Mouse (Mus musculus) stomach, embryonic 15.5 days (tissue): ENCODE measurements around the gene Rdh16f1. TPM values are rescaled to one million over a fixed set of nuclear protein-coding genes. Genes with fewer than 3 reads are reported as not detected.
A peak's percentile ranks its signal among the peaks of the same experiment; 100 is the strongest.

Experiments used
- ATAC-seq: fragments of 200-750 bp; cut with Nextera tagmentation; 2 replicates; pipeline ENCODE4 v1.8.0; 2017; ENCODE audit warnings: low read depth, moderate number of reproducible peaks, moderate TSS enrichment; ENCODE audit not compliant: insufficient read depth, low FRiP score
- H3K27ac ChIP-seq: fragments of 300-500 bp; sonication (generic); 2 replicates; pipeline ENCODE4 v1.5.1; 2015; ENCODE audit warnings: mild to moderate bottlenecking, inconsistent platforms
- H3K27me3 ChIP-seq: fragments of 300-500 bp; sonication (generic); replicated peaks from 2 replicates; pipeline ENCODE4 v1.6.1; 2015; ENCODE audit warnings: inconsistent platforms
- H3K36me3 ChIP-seq: fragments of 300-500 bp; sonication (generic); 2 replicates; pipeline ENCODE4 v1.6.1; 2015; ENCODE audit warnings: inconsistent platforms
- H3K4me1 ChIP-seq: fragments of 300-500 bp; sonication (generic); 2 replicates; pipeline ENCODE4 v1.6.1; 2015; ENCODE audit warnings: inconsistent platforms
- H3K4me2 ChIP-seq: fragments of 300-500 bp; sonication (generic); 2 replicates; pipeline ENCODE4 v1.6.1; 2015; ENCODE audit warnings: mild to moderate bottlenecking, inconsistent platforms
- H3K4me3 ChIP-seq: fragments of 300-500 bp; sonication (generic); replicated peaks from 2 replicates; pipeline ENCODE4 v1.5.1; 2015; ENCODE audit warnings: inconsistent platforms
- H3K9ac ChIP-seq: fragments of 300-500 bp; sonication (generic); 2 replicates; pipeline ENCODE4 v1.6.1; 2015; ENCODE audit warnings: inconsistent platforms
- H3K9me3 ChIP-seq: fragments of 300-500 bp; sonication (generic); 2 replicates; pipeline ENCODE4 v1.6.1; 2016; ENCODE audit warnings: inconsistent platforms
- WGBS: fragments of 180-500 bp; shearing (Covaris S2); methylation state at CpG from one replicate; pipeline ENCODE4 v1.1.7; 2015; 5-methylcytosine and 5-hydroxymethylcytosine counted together
- polyA plus RNA-seq: library from polyadenylated mRNA; unstranded; fragments of >200 nt; fragmentation: Nextera tagmentation; extraction: Ambion mirVana; gene quantifications from 2 replicates; pipeline ENCODE4 v1.2.1, GENCODE M21; 2015

Rdh16f1 gene
- polyA plus RNA-seq, result not detected in 2 replicates

DNA sequence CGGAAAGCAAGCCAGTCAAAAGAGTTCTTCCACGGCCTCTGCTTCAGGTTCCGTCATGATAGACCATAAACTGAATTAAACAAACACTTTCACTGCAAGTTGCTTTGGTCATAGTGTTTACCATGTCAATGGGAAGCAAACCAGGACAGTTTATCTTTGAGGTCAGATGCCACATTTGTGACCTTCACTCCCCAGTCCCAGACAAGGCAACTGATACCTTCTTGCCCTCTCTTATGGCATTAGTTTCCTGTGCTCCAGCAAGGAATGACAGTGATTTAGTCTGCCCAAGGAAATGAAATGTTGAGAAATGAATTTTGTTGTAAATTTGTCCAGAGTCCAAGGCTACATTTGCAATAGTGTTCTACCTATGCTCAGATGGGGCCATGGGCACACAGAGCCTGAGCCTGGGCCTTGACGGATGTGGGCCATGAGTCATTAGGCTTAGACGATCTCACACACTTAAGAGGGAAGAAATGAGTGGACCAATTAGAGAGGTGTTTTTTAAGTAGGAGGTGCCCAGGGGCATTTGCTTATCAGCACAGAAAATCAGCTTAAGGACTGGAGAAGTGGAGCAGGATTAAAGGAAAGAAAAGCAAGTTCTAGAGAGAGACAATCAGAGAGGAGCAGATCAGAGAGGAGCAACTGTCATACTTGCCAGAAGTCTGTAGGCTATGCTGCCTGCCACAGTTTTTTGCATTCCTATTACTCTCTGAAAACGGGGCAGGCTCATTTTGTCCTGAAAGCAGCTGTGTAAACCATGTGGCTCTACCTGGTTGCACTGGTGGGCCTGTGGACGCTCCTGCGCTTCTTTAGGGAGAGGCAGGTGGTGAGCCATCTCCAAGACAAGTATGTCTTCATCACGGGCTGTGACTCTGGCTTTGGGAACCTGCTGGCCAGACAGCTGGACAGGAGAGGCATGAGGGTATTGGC is at the start of gene Rdh16f1, which contains the start of gene Rdh1:
TSS of gene Rdh16f1 (plus strand) at position 607 of the 930 bp plus-strand sequence.
TSS of gene Rdh1 (plus strand) at position 541 of the 930 bp plus-strand sequence.
- ATAC-seq, result no peak
- WGBS, result 57% methylated on average over 9 of the region's 9 CpGs
- Histone ChIP-seq H3K9me3 (no peaks in the 10 kb centered on the region), H3K4me3 (no peak within 1 kb of the TSS), H3K27ac (no peak within 1 kb of the TSS), H3K4me2 (no peak within 1 kb of the TSS), H3K36me3 (no peaks in the 10 kb centered on the region), H3K27me3 (no peaks in the 10 kb centered on the region), H3K9ac (no peak within 1 kb of the TSS), H3K4me1 (0 out of 2 replicates have a peak, but pooled peaks cover 6% of the 10 kb centered on the region)

DNA sequence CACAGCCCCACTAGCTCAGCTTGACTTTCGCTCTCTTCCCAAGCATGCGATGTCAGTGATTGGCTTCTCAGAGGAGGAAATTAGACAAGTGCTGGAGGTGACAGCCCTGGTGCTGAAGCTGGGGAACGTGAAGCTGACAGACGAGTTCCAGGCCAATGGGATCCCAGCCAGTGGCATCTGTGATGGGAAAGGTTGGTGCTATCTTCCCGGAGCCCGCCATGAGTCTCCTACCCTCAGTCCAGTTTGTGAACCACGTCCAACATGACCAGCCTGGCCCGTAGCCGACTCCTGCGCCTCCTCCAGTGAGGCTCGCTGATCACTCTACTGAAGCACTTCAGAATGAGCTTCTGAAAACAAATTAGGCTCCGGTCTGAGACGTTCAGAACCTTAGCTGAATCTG is 49.3 kb upstream of the Rdh16f1 start:
- 77% methylated on average over 13 of the region's 13 CpGs for WGBS
- no peak for ATAC-seq
- H3K9me3 ChIP-seq, result no peaks in the 10 kb centered on the region
- H3K27ac ChIP-seq, result no peak overlapping the region
- H3K4me3 ChIP-seq, result no peak overlapping the region
- H3K4me2 ChIP-seq, result no peak overlapping the region
- no peak overlapping the region for H3K9ac ChIP-seq
- no peaks in the 10 kb centered on the region for H3K27me3 ChIP-seq
- H3K4me1 ChIP-seq, result no peaks in the 10 kb centered on the region
- no peaks in the 10 kb centered on the region for H3K36me3 ChIP-seq

GRCm38 (mm10) chr10:127712736-127713135 is 46.9 kb upstream of the Rdh16f1 start:
- no peak for ATAC-seq
- no peak overlapping the region for H3K9ac ChIP-seq
- no peaks in the 10 kb centered on the region for H3K36me3 ChIP-seq
- no peak overlapping the region for H3K4me3 ChIP-seq
- H3K4me2 ChIP-seq, result no peak overlapping the region
- no peak overlapping the region for H3K27ac ChIP-seq
- no peaks in the 10 kb centered on the region for H3K9me3 ChIP-seq
- 75% methylated on average over 6 of the region's 6 CpGs for WGBS
- no peaks in the 10 kb centered on the region for H3K4me1 ChIP-seq
- H3K27me3 ChIP-seq, result no peaks in the 10 kb centered on the region

DNA sequence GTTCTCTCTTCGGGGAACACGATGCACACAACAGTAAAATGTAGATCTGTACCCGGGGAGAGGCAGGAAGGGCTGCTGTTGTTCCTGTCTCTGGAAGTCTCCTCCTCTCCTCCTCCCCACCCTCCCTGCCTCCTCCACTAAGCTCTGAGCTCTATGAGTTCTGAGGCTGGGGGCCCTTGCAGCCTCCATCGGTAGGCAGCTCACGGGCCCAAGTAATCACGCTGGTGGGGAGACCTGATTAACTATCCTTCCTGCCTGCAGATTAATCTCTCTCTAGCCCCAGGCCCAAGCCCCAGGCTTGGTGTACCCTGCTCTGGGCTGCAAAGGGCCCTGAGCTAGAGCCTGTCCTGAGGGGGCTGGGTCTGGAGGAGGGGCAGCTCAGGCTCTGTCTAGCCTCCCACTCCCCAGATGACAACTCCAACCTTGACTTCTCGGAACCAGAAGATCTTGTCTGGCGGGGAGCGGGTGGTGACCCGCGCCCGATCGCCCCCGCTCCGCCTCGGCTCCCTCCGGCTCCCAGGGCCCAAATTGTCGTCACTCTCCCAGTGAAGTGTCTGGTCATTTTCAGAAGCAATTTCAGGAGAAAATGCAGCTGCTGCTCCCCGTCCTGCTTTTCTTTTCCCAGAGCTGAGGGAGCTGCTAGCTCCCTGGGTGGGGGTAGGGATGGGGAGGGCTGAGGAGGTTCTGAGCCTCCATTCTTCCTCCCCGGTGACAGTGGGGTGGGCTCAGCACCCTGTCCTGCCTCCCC is 37.7 kb upstream of the Rdh16f1 start:
- 0 out of 2 replicates have a peak overlapping the region, but pooled peaks have one; percentile 13 for H3K9ac ChIP-seq
- 16% methylated on average over 20 of the region's 20 CpGs for WGBS

GRCm38 (mm10) chr10:127724178-127724577 is 35.4 kb upstream of the Rdh16f1 start, which contains the start of gene Tac2:
TSS of gene Tac2 (plus strand) at chr10:127724478.
- peaks cover 18% of the 10 kb centered on the region for H3K4me1 ChIP-seq
- WGBS, result 74% methylated on average over 3 of the region's 3 CpGs
- H3K27me3 ChIP-seq, result no peaks in the 10 kb centered on the region; the same call in 1 of the 2 replicates
- no peak for ATAC-seq
- no peaks in the 10 kb centered on the region for H3K9me3 ChIP-seq
- no peaks in the 10 kb centered on the region for H3K36me3 ChIP-seq
- H3K9ac ChIP-seq, result no peak within 1 kb of the TSS
- no peak within 1 kb of the TSS for H3K4me3 ChIP-seq
- H3K4me2 ChIP-seq, result no peak within 1 kb of the TSS
- H3K27ac ChIP-seq, result no peak within 1 kb of the TSS

More for the DNA sequence above, 37.7 kb upstream of the Rdh16f1 start:
- H3K4me2 ChIP-seq, result peak overlapping the region; percentile 51
- ATAC-seq, result peak; percentile 62
- peaks cover 18% of the 10 kb centered on the region for H3K4me1 ChIP-seq
- no peaks in the 10 kb centered on the region for H3K27me3 ChIP-seq
- H3K4me3 ChIP-seq, result peak overlapping the region; percentile 28
- no peaks in the 10 kb centered on the region for H3K36me3 ChIP-seq
- H3K27ac ChIP-seq, result peak overlapping the region; percentile 89
- no peaks in the 10 kb centered on the region for H3K9me3 ChIP-seq

DNA sequence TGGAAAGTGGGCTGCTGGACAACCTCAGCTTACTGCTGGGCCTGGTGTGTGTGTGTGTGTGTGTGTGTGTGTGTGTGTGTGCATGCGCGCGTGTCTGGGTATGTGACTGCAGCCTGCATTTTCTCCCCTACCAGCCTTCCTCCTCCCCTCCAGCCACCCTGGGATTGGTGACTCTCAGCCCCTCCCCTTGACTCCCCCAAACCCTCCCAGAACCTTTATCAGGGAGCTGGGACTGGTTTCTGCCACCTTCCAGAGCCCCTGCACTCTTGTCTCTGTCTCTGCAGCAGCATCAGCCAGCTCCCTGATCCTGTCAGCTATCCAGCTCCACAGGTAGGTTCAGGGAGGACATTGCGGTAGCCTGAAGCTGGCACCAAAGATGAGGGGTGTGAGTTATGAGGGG is 34.5 kb upstream of the Rdh16f1 start:
- H3K27ac ChIP-seq, result no peak overlapping the region
- no peak for ATAC-seq
- H3K36me3 ChIP-seq, result no peaks in the 10 kb centered on the region
- H3K4me2 ChIP-seq, result no peak overlapping the region
- no peaks in the 10 kb centered on the region for H3K9me3 ChIP-seq
- peaks cover 18% of the 10 kb centered on the region for H3K4me1 ChIP-seq
- H3K27me3 ChIP-seq, result no peaks in the 10 kb centered on the region; the same call in 1 of the 2 replicates
- 68% methylated on average over 4 of the region's 4 CpGs for WGBS
- H3K4me3 ChIP-seq, result no peak overlapping the region
- H3K9ac ChIP-seq, result no peak overlapping the region

- Histone ChIP-seq H3K4me1 (no peaks in the 10 kb centered on the region), H3K27me3 (no peaks in the 10 kb centered on the region; the same call in 1 of the 2 replicates), H3K36me3 (no peaks in the 10 kb centered on the region), H3K4me3 (no peak overlapping the region), H3K9ac (no peak overlapping the region), H3K4me2 (no peak overlapping the region), H3K9me3 (no peaks in the 10 kb centered on the region), H3K27ac (no peak overlapping the region)
- WGBS, result 78% methylated on average over 8 of the region's 8 CpGs
- no peak for ATAC-seq
Measured at GRCm38 (mm10) chr10:127728437-127728836, 31.1 kb upstream of the Rdh16f1 start.

- Histone ChIP-seq H3K9ac (no peak overlapping the region), H3K27me3 (no peaks in the 10 kb centered on the region; the same call in 1 of the 2 replicates), H3K4me1 (no peaks in the 10 kb centered on the region), H3K9me3 (no peaks in the 10 kb centered on the region), H3K36me3 (no peaks in the 10 kb centered on the region), H3K4me2 (no peak overlapping the region), H3K27ac (no peak overlapping the region), H3K4me3 (no peak overlapping the region)
- 68% methylated on average over 11 of the region's 11 CpGs for WGBS
- ATAC-seq, result peak; percentile 74
Measured at GRCm38 (mm10) chr10:127730285-127730932, 29.2 kb upstream of the Rdh16f1 start.

GRCm38 (mm10) chr10:127730933-127731310 is 28.7 kb upstream of the Rdh16f1 start:
- H3K27ac ChIP-seq, result no peak overlapping the region
- WGBS, result 43% methylated on average over 9 of the region's 9 CpGs
- no peaks in the 10 kb centered on the region for H3K4me1 ChIP-seq
- no peaks in the 10 kb centered on the region; the same call in 1 of the 2 replicates for H3K27me3 ChIP-seq
- H3K9me3 ChIP-seq, result no peaks in the 10 kb centered on the region
- no peak overlapping the region for H3K9ac ChIP-seq
- no peak for ATAC-seq
- no peaks in the 10 kb centered on the region for H3K36me3 ChIP-seq
- no peak overlapping the region for H3K4me2 ChIP-seq
- no peak overlapping the region for H3K4me3 ChIP-seq

DNA sequence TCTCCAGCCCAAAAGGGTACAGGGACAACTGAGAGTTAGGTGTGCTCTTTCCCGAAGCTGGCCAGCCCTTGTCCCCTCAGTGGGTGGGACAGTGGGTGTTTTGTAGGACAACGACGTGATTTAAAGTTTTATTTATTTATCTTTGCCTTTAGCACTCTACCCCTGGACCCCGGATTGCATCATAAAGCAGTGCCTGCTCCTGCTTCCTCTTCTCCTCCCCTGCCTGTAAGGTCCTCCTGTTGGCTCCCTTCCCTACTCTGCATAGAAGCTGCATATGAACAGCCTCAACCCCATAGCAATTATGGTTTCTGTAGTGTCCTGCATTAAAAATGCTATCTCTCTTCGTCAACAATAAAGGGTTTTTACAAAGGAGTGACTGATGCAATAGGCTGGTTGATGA is 28.2 kb upstream of the Rdh16f1 start:
- Histone ChIP-seq H3K27ac (no peak overlapping the region), H3K27me3 (no peaks in the 10 kb centered on the region; the same call in 1 of the 2 replicates), H3K4me1 (no peaks in the 10 kb centered on the region), H3K4me3 (no peak overlapping the region), H3K9me3 (no peaks in the 10 kb centered on the region), H3K9ac (no peak overlapping the region), H3K36me3 (no peaks in the 10 kb centered on the region), H3K4me2 (no peak overlapping the region)
- 20% methylated on average over 5 of the region's 5 CpGs for WGBS
- ATAC-seq, result no peak

GRCm38 (mm10) chr10:127734434-127734833 is 25.2 kb upstream of the Rdh16f1 start:
- no peak overlapping the region for H3K4me3 ChIP-seq
- no peaks in the 10 kb centered on the region for H3K27me3 ChIP-seq
- no peaks in the 10 kb centered on the region for H3K36me3 ChIP-seq
- WGBS, result 29% methylated on average over 5 of the region's 5 CpGs
- no peak overlapping the region for H3K27ac ChIP-seq
- no peak overlapping the region for H3K4me2 ChIP-seq
- no peaks in the 10 kb centered on the region for H3K9me3 ChIP-seq
- no peak for ATAC-seq
- no peaks in the 10 kb centered on the region for H3K4me1 ChIP-seq
- H3K9ac ChIP-seq, result no peak overlapping the region
